Mouse (Mus musculus) liver, embryonic 14.5 days (tissue): ENCODE measurements at regions not wholly inside any gene's neighbourhood (a gene's known extent, or its start where the extent isn't known, plus 50 kb on each side); places are given as distances from the start of the nearest gene placed in this dataset.

ENCODE experiments used
- ATAC-seq: fragments of 200-750 bp; cut with Nextera tagmentation; 2 replicates; pipeline ENCODE4 v1.8.0; 2017; ENCODE audit warnings: moderate number of reproducible peaks, mild to moderate bottlenecking, moderate library complexity; ENCODE audit not compliant: insufficient read depth
- DNase-seq, 3 experiments: peaks; one replicate each; pipeline ENCODE4 v3.0.0-alpha.2; 2012 to 2013; ENCODE audit warnings: low read depth in 3 of 3, low spot score in 3 of 3
- H3K27ac ChIP-seq: fragments of 300-500 bp; sonication (generic); 2 replicates; pipeline ENCODE4 v1.5.1; 2014; ENCODE audit warnings: moderate library complexity, mild to moderate bottlenecking, control low read depth, inconsistent platforms
- H3K27me3 ChIP-seq: fragments of 300-500 bp; sonication (generic); 2 replicates; pipeline ENCODE4 v1.6.1; 2014; ENCODE audit warnings: mild to moderate bottlenecking, low read length, moderate library complexity; ENCODE audit not compliant: control insufficient read depth, insufficient read depth
- H3K36me3 ChIP-seq: fragments of 300-500 bp; sonication (generic); replicated peaks from 2 replicates; pipeline ENCODE4 v1.6.1; 2014; ENCODE audit warnings: low read depth; ENCODE audit not compliant: control insufficient read depth, insufficient read depth
- H3K4me1 ChIP-seq, 2 experiments: fragments of 200-500 bp in 1 of 2; fragments of 300-500 bp in 1 of 2; sonication (generic) in 1 of 2; replicated peaks; 2 replicates each; pipeline ENCODE4 v1.6.1; 2012 to 2014; ENCODE audit warnings: antibody characterized with exemption in 1 of 2, inconsistent platforms in 1 of 2, low read length in 1 of 2; ENCODE audit not compliant: control insufficient read depth in 2 of 2, insufficient read depth in 2 of 2
- H3K4me2 ChIP-seq: fragments of 300-500 bp; sonication (generic); 2 replicates; pipeline ENCODE4 v1.6.1; 2014; ENCODE audit warnings: low read depth, mild to moderate bottlenecking, control low read depth, moderate library complexity
- H3K4me3 ChIP-seq, 2 experiments: fragments of 200-500 bp in 1 of 2; fragments of 300-500 bp in 1 of 2; sonication (generic) in 1 of 2; 2 replicates each; pipeline ENCODE4 v1.5.1; 2012 to 2014; ENCODE audit warnings: low read depth in 2 of 2, low read length in 2 of 2, mild to moderate bottlenecking in 2 of 2, control low read depth in 1 of 2, inconsistent platforms in 1 of 2, moderate library complexity in 1 of 2; ENCODE audit not compliant: insufficient read depth in 1 of 2
- H3K9ac ChIP-seq: fragments of 300-500 bp; sonication (generic); replicated peaks from 2 replicates; pipeline ENCODE4 v1.6.1; 2014; ENCODE audit warnings: mild to moderate bottlenecking, control low read depth, moderate library complexity
- H3K9me3 ChIP-seq: fragments of 300-500 bp; sonication (generic); 2 replicates; pipeline ENCODE4 v1.6.1; 2016; ENCODE audit warnings: low read length, mixed read lengths; ENCODE audit not compliant: control insufficient read depth
- CTCF ChIP-seq: IDR thresholded peaks from 2 replicates; pipeline ENCODE4 v1.5.1; 2016; ENCODE audit warnings: antibody characterized with exemption, low read depth, control low read depth
- EP300 ChIP-seq: IDR thresholded peaks from 2 replicates; pipeline ENCODE4 v1.6.1; 2016; ENCODE audit warnings: antibody characterized with exemption, low read depth
- WGBS: fragments of 180-500 bp; shearing (Covaris S2); extraction: QIAGEN DNeasy Blood & Tissue Kit; methylation state at CpG from one replicate; pipeline ENCODE4 v1.1.7; 2014; ENCODE audit not compliant: insufficient replicate concordance; 5-methylcytosine and 5-hydroxymethylcytosine counted together

DNA sequence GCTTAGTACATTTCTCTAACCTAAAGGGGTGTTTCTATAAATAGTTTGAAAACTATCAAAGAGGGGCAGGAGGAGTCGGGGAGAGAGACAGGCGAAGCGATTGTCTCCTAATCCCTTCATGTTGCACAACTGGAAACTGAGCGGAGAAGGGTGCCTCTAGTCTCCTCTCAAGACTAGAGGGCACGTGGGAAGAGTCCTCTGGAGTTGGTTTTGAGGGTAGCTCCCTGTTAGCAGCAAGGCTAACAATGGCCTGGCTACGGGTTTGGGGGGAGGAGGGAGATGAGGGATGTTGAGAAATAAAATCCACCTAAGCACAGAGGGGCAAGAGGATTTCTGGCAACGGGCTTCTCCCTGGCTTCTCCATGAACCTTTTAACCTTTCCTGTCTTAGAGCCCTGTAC, 92.7 kb downstream of the Dad1 start:
- ATAC-seq (no peak), DNase-seq (no peak)
- Histone ChIP-seq H3K27me3 (peaks cover 4% of the 10 kb centered on the region; the same call in 1 of the 2 replicates), H3K4me2 (no peak overlapping the region), H3K27ac (no peak overlapping the region), H3K4me1 (no peaks in the 10 kb centered on the region), H3K9ac (no peak overlapping the region), H3K4me3 (no peak overlapping the region), H3K9me3 (no peaks in the 10 kb centered on the region), H3K36me3 (no peaks in the 10 kb centered on the region)
- no peak for TF ChIP-seq EP300
- TF ChIP-seq CTCF, result no peak
- WGBS, result 55% methylated on average over 7 of the region's 7 CpGs

DNA sequence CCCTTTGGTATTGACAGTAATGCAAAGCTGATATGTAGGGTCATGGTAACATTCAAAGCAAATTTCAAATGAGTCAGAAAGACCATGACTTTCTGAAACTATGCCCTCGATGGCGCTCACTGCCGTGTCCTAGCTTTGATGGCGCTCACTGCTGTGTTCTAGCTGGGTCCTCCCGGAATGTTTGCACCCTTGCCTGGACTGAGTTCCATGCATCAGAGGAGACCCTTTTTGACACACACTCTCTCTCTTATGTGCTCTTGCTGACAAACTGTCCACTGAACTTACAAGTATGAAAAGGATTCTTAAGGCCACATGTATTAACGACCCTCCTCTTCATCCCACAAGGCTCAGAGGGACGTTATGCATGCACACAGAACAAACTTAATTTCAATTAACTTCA, 94.1 kb downstream of the Dad1 start:
- Histone ChIP-seq H3K36me3 (no peaks in the 10 kb centered on the region), H3K27me3 (peaks cover 4% of the 10 kb centered on the region; the same call in 1 of the 2 replicates), H3K4me3 (no peak overlapping the region), H3K27ac (no peak overlapping the region), H3K4me2 (no peak overlapping the region), H3K9me3 (no peaks in the 10 kb centered on the region), H3K9ac (no peak overlapping the region), H3K4me1 (no peaks in the 10 kb centered on the region)
- no peak for ATAC-seq
- no peak for DNase-seq
- TF ChIP-seq EP300 (no peak), CTCF (no peak)
- 79% methylated on average over 7 of the region's 7 CpGs for WGBS

GRCm38 (mm10) chr14:54158214-54158965, 95.5 kb downstream of the Dad1 start:
- Histone ChIP-seq H3K9me3 (no peaks in the 10 kb centered on the region), H3K9ac (no peak overlapping the region), H3K27me3 (peaks cover 4% of the 10 kb centered on the region; the same call in 1 of the 2 replicates), H3K4me2 (no peak overlapping the region), H3K4me3 (no peak overlapping the region), H3K27ac (no peak overlapping the region), H3K36me3 (no peaks in the 10 kb centered on the region), H3K4me1 (0 out of 4 replicates have a peak, but pooled peaks cover 0 to 2% of the 10 kb centered on the region in 2 experiments)
- no peak for DNase-seq
- TF ChIP-seq EP300 (no peak), CTCF (no peak)
- ATAC-seq, result no peak
- WGBS, result 71% methylated on average over 9 of the region's 9 CpGs

- DNase-seq (no peak), ATAC-seq (no peak)
- no peak overlapping the region for H3K9ac ChIP-seq
- H3K9me3 ChIP-seq, result no peaks in the 10 kb centered on the region
- H3K4me3 ChIP-seq, result no peak overlapping the region
- no peaks in the 10 kb centered on the region for H3K36me3 ChIP-seq
- H3K4me1 ChIP-seq, result peaks cover 17 to 19% of the 10 kb centered on the region in 2 experiments
- WGBS, result 81% methylated on average over 6 of the region's 6 CpGs
- no peak overlapping the region for H3K4me2 ChIP-seq
- TF ChIP-seq EP300 (no peak), CTCF (no peak)
- no peak overlapping the region for H3K27ac ChIP-seq
- peaks cover 4% of the 10 kb centered on the region; the same call in 1 of the 2 replicates for H3K27me3 ChIP-seq
Observed at GRCm38 (mm10) chr14:54156536-54156935, 97.4 kb downstream of the Dad1 start.

DNA sequence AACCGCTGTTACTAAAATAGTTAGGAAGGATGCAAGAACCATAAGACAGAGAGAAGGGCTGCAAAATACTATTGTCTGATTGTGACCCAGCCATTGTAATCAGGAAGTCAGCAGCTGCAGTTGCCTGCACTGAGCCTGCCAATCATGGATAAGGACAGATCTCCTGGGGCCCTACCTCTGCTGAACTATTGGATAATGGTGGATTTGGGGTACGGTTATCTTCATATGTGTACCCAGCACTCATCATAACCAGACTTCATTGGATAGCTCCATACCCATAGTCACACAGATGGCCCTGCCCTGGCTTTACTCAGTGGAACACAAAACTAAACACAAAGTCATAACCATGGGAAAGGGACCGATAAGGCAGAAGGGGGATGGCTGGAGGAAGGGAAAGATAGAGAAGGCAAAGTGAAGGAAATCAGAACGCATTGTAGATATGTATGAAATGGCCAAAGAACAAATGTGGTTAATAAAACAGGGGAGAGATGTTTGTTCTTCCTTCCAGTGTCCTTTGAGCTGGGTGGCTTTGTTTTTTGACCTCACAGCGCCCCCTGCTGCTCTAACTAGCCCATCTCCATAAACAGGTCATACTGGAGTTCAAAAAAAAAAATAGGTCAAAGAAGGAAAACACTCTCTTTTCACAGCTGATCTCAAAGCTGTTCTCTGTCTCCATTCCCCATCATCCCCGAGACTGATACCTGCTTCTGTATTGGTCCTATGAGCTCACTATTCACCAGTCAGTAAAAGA, 101.2 kb downstream of the Dad1 start:
- H3K4me1 ChIP-seq, result peaks cover 19 to 20% of the 10 kb centered on the region in 2 experiments
- peak overlapping the region; percentile 69 for H3K27ac ChIP-seq
- ATAC-seq (peak; percentile 98), DNase-seq (peak; percentile 39 to 62 (median 42))
- no peaks in the 10 kb centered on the region for H3K9me3 ChIP-seq
- peak overlapping the region; percentile 27; the same call in 1 of the 2 replicates for H3K9ac ChIP-seq
- TF ChIP-seq CTCF (peak; percentile 74), EP300 (peak; percentile 89)
- no peaks in the 10 kb centered on the region for H3K27me3 ChIP-seq
- H3K36me3 ChIP-seq, result no peaks in the 10 kb centered on the region
- WGBS, result 10% methylated on average over 6 of the region's 6 CpGs
- peak overlapping the region; percentile 33 for H3K4me2 ChIP-seq
- H3K4me3 ChIP-seq, result no peak overlapping the region
